Mouse (Mus musculus) megakaryocyte, adult 5-6 weeks (primary cell): ENCODE measurements around the gene Skap2. TPM values are rescaled to one million over a fixed set of nuclear protein-coding genes. Genes with fewer than 3 reads are reported as not detected.

Experiments used
- ATAC-seq: 2 replicates; pipeline ENCODE4 v1.8.0; 2016; ENCODE audit warnings: mild to moderate bottlenecking, inconsistent platforms; ENCODE audit not compliant: poor library complexity, severe bottlenecking
- total RNA-seq, 2 experiments: library from RNA; stranded (forward) in 1 of 2; stranded (reverse) in 1 of 2; fragments of 153-499, 151-499 nt in 1 of 2; fragments of 221-1000, 200-1000 nt in 1 of 2; gene quantifications; 2 replicates each; pipeline versions ENCODE4 v1.2.3 to v1.2.4; 2015 to 2017

Skap2 gene
- total RNA-seq, 2 experiments from 2014 or later = 178 to 359 TPM

DNA sequence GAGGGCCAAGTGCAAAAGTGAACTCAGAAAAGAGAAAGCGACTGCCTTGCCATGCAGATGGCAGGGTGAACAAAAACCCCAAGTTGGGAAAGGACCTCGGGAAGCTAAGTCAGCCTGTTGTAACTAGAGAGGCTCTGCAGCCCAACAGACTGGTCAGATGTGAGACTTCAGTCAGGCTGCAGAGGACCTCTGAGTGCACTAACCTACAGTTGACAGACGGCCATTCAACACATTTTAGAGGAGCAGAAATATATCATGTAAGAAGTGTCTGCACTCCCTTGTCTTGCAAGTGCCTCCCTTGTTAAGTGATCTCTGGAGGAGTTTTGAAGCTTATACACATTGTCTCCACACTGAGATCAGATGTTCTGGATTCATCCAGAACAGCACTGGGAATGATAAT is 116.6 kb downstream of the Skap2 start:
- ATAC-seq = no peak

DNA sequence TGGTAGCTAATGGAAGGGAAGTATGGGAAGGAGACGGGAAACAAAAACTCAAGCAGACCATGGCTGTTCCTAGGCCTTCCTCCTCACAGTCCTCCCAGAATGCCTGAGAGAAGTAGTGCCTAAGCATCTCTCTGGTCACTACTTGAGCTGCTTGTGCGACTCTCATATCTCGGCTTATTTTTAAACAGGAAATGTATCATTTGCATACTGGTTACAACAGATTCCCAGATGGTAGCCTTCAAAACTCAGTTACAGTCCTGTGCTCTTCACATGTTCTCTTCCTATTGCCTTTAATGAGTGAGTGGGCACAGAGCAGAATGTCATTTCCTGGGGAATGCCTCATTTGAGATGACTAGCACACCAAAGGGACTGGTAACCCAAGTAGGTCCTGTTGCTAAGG is 117.6 kb downstream of the Skap2 start:
- no peak for ATAC-seq

DNA sequence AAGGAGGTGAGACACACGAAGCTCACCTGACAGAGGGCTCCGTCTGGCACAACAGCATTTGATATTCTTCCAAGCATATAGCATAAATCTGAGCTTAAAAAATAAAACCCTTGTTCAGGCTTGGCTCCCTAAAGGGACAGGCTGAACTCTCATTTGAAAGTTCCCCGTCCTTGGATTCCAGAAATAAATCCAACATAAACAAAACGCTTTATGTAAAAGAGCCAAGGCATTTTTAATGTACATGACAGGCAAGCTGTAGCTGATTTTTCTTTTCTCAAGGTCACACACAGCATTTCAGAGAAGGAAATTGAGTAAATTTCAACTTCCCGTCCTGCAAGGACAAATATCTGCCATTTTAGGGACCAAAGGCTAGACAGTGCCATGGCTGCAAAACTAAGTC is 122.0 kb downstream of the Skap2 start:
- ATAC-seq = no peak

DNA sequence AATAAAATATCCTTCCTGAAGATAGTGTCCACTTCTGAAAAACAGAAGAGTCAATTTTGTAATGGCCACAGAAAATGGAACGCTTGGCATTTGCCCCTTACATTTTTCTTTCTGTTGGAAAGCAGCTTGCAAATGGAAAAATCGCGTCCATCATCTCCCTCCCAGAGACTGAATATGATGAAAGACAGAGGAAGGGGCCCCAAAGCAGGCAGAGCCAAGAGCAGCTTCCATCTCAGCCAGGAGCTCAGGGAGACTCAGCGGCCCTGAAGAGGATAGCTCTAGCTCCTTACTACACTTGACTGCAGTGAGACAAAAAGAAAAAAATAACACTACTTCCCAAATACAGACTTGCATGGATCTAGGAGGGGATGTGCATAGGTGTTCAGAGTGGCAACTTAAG is 122.5 kb downstream of the Skap2 start:
- ATAC-seq = no peak

DNA sequence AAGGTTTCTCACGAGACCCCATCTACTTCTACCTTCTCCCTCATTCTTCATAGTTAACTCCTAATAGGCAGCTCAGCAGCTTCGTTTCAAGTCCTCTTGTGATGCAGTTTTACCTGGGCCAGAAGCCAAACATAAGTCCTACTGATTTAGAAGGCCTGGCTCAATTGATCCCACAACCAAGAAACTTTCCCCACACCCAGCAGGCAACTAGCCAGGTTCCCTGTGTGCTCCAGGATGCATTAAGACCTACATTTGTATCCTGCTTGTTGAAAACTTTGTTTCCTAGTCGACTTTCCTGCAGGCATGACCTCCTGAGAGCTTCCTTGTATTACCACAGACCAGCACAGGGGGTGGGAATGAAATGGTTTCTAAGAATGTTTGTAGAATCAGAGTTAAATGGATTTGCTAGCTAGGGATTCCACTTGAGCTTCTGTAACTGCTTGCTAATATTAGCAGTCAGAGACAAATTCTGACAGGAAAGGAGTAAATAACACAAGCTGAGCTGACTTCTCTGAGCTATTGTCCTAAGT is 125.4 kb downstream of the Skap2 start:
- no peak for ATAC-seq

DNA sequence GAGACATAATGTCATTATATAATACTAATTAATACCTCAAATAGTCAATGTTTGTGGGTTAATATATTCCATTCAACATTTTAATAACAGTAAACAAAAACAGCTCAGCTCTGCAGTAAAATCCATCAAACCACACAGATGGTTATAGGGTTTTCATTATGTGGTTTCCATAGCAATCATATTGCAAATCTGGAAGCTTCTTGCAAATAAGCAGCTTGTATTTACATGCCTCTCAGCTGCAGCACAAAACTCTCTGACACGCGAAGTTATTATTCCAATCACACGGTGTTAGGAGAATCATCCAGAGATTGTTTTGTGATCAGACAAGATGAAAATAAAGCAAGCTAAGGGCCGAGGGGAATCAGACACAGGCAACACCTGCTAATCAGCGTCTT is 129.5 kb downstream of the Skap2 start:
- ATAC-seq = no peak

DNA sequence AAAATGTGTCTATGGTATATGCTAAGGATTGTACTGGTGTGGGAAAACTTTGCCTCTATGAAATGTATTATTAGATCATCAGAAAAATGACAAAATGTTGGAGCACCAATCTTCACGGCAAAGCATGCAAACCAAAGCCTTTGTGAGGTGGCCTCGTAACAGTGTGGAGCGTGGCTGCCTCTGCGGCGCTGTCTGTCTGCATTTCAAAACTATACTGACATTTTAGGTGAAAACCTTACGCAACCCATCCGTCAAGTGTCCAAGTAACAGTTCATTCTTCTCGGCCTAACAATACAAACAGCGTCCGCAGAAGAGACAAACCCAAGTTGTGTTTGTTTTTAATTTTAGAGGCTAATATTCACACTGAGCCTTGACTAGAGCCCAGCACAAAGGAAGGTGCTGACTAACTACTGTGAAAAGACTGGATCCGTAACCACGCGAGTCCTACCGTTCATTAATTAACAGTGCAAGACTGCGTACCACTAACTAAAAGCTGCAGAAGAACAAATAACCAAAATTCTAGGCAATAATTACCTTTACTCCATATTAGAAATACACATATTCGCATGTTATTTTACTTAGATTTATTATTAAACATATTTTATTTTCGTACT is 130.0 kb downstream of the Skap2 start:
- ATAC-seq = no peak

DNA sequence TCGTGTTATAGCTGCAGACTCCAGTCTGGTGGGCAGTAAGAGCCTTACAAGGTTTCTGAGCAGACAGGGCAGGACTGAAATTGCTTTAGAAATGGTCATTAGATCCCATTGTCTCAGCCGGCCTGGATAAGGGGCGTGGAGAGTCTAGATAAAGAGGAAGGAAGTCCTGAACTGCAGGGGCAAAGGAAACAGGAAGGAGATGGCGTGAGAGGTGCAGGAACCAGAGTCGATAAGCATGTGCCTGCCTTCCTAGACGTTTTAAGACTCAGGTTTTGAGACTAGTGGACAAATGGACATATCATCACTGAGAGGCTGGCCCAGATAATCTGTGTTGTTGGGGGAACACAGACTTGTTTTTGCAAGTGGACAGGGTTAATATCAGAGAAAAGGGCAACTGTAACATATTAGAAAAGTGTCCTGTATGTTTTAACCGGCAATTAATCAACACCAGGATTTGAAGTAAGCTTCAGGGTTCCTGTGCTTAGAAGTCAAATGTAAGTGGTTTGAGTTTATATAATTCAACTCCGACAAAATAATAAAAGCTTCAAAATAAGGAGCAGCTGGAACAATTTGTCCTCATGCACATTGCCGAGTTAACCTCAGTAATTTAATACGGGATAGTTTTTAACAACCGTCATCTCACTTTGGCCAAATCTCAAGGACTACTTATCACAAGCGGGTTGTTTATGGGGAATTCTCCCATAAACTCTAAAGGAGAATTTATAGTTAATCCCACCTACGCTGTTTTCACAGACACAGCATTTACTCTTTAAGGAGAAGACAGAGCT is 131.0 kb downstream of the Skap2 start:
- peak; percentile 98 for ATAC-seq

DNA sequence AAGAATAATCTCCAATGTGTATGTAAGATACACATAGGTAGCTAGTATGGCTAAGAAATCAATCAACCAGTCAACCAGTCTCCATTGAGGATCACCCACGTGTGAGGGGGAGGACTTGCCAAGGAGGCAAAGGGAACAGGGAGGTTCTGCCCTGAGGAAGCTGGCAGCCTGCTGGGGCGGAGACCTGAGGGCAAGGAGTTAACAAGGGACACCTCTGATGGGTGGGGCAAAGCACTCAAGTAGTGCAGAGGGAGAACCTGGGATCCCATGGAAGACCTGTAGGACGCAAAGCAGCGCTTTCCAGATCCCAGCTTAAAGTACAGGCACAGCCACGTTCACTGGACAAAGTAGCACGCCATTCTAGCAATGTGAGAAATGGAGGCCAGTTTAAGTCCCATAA is 131.6 kb downstream of the Skap2 start:
- ATAC-seq = 0 out of 2 replicates have a peak, but pooled peaks have one; percentile 39

DNA sequence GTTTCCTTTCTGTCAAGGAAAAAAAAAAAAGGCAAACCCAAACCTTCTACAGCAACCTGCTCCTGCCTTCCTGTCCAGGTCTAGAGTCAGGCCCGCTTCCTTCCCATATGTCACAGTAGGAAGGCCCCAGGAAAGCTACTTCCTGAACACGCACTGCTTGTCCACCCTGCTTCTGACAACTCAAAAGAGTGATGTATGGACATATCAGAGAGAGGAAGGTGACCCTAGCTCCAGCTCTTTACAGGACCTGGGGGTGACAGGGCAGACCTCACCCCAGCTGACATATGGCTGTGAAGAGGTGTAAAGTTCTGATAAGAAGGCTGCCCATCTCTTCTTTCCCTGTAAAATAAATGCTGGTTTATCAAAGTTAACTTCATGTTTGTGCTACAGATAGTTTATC is 133.8 kb downstream of the Skap2 start:
- no peak for ATAC-seq

DNA sequence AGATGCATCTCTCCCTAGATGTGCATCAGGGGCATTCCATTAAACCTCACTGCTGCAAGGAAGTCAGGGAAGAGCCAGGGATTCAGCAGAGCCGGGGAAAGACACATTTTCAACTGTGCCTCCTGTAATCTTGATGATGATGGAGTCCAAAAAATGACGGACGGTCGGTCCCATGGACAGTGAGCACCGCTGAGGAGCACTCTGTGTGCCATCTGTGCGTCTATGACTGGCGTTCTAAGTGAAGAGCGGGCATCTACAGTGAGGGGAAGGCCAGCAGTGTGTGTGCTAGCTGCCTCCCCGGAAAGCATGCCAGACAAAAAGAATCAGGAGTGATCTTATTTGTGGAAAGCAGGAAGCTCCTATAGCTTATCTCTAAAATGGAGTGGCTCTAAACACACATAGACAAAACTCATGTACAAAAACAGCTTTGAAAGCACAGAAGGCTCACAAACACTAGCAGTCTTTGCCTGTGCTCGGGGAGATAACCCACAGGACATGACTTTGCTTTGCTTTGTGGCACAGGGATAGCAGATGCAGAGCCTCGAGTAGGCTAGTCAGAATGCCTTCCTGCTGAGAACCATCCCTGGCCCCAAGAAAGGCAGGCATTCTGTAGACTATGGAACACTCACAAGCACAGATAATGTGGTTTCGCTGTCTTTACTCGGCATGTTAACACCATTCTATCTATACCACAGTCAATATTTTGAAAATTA is 135.4 kb downstream of the Skap2 start:
- no peak for ATAC-seq

DNA sequence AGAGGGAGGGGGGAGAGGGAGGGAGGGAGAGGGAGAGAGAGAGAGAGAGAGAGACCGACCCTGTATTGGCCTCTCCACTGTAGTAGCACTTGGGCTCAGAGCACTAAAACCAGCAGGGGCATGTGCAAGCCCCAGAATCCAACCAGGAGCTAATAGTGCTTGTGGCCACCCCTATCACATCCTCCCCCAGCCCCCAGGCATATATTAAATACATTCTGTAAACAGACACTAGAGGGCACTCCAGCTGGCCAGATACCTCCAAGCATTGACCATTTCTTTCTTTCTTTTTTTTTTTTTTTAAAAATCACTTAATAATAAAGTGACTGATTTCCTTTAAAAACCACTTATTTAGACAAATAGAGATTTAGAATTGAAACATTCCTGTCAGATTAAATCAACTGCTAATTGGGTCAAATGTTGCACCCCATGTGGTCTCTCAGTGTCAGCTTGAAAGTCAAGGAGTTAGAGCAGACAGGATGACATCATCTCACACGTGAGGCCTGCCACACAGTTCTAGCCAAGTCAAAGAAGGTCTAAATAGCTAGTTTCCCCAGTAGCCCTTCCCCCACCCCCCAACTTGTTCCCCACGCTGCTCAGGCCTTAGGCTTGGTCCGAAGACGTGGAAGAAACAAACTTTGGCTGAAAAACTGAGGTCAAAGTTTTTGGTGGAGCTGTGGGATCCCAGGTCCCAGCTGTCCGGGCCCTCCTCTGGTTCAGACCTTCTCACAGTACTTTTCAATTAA is 136.3 kb downstream of the Skap2 start:
- no peak for ATAC-seq

DNA sequence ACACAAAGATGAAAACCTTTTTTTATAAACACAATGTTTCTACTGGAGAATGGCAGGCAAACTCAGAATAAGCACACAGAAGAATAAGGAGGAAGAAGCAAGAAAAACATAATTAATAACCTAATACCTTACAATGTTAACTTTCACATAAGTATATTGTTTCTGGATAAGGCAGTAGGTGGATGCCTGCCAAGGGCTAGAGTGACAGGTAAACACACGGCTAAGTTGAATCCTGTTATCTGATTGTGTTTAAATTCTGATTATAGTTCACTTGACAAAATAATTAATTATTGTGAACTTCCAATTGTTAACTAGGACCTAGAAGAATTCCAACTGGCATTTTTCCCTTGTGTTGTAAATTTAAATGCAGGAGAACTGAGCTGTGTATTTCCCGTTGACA is 138.3 kb downstream of the Skap2 start:
- no peak for ATAC-seq

DNA sequence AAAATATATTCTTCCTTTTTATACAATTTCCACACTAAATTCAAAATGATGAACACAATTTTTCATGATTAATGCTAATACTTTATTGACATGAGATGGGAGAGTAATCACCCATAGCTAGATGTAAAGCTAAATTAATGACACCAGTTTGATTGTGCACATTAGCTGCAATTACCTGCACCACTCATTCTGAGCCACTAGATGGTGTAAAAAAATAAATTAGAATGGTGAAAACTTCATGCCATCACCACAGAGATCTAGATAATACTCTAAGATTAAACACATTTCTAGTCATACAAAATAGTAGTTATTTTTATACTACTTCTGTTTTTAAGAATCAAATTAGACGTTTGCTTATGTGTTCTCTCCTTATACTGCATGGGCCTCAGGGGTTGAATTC is 141.2 kb downstream of the Skap2 start:
- ATAC-seq = no peak

DNA sequence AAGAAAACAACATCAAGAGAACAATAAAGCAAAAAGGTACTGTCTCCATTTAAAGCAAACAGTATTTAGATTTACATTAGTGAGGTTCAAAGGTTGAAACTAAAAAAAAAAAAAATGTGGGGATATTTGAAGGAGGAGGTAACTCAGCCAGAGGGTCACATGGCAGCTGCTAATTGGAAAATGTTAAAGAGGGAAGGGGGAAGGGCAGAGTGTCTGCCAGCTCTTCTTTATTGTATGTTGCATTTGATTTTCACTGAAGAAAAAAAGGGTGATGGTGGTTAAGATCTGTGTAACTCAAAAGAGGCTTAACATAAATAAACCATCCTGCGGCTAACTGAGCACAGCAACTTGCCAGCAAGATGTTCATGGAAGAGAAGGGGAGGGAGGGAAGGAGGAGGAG is 142.1 kb downstream of the Skap2 start:
- ATAC-seq = no peak

DNA sequence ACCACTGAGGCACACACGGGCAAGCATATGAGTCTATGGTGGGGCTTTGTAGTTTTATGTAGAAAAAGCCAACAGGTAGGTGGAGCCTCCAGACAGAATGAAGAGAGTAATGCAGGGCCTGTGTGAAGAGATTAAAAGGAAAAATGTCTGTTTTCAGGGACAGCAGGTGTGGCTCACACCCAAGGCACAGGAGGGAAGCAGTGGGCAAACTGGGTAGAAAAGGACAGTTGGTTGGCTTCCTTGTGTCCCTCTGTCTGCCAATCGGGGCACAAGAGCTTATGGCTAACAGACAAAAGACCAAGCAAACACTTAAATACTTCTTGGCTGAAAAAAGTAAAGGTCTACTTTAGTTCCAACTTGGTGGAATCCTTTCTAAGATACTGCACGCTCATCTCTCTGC is 145.8 kb downstream of the Skap2 start:
- no peak for ATAC-seq

DNA sequence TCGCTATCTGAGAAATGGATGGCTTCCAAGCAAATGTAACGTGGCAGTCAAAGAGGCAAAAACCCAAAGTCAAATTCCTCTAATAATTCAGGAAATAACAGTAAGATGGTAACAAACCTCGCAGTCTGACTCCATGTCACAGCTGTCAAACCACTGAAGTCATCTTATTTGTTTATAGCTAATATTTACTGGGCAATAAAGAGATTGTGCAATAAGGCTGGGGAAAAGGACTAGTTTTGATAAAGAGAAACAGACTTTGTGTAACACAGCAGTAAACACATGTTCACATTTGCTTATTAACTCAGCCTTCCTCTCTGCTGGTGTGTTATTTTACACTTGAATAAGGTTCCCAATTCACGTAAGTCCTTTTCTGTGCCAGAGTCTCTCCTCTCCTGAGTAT is 148.8 kb downstream of the Skap2 start:
- ATAC-seq = no peak

DNA sequence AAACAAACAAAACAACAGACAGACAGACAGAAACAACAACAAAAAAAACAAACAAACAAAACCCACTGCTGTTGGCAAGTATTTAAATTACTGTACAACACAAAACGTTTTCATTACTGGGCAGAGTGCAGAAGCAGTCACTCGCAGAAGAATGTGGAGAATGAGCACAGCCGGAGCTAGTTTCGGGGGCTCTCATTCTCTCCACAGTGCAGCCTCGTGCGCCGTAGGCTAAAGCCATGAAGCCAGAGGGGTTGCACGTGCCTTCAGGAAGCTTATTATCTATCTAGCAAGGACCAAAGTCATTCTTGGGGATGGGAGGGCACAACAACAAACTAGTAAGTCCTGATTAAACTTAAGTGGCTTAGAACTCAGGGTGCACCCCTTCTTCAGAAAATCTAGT is 152.0 kb downstream of the Skap2 start:
- no peak for ATAC-seq

DNA sequence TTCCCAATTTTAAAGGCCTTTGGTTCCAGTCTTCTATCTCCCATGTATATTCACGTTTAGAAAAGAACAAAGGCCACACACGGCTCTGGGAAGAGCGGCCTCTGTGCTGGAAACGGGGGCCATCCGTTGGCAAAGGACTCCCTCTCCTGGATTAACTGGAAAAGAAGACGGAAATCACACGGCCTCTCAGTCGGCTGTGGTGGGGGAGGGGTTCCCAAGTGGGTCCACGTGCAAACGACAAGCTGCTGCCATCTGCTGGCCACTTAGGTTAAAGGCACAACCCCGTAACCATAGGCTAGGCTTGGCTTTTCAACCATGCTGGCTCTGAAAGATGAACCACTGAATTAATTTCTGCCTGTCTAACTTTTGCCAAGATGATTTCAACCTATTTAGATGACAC is 154.5 kb downstream of the Skap2 start:
- ATAC-seq = peak; percentile 98

DNA sequence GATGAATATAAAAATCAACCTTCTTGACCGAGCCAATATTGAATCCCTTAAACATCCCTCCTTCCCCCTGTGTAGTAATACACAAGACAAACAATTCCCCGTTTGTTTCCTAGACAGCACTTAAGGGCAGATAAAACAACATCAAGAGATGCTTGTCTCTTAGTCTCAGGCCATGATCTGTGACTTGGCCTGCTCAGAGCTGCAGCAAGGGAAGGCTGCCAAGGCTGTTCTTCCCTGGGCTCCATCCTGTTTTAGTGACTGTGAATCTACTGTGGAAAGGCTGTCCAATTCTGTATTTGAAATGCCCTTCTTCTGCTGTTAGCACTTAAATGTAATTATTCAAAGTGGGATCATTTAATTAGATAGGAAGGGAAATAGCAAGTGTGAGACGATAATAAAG is 159.1 kb downstream of the Skap2 start:
- ATAC-seq = no peak

DNA sequence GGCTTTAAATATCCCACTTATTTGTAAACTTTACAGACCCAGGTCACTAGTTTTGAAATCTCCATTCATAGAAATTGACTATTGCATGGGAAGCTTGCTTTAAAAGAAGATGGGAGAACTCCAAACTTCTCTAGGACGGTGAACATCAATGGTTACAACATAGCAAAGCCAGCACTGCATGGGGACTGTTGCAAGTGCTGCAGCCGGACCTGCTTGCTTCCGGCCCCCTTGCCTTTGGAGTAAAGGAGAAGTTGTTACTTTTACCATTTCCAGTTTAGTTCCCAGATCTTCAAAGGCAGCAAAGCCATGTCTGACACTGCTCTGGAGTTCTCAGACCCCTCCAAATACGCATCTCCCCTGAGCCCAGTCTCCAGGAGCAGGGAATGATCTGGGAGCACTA is 159.7 kb downstream of the Skap2 start:
- peak; percentile 91 for ATAC-seq
